Mouse (Mus musculus): ENCODE measurements around the gene Frmpd4. TPM values are rescaled to one million over a fixed set of nuclear protein-coding genes. Genes with fewer than 3 reads are reported as not detected.

Gene Frmpd4
- total RNA-seq, 2 experiments from 2014 or later: 42.3 to 47.8 TPM

DNA sequence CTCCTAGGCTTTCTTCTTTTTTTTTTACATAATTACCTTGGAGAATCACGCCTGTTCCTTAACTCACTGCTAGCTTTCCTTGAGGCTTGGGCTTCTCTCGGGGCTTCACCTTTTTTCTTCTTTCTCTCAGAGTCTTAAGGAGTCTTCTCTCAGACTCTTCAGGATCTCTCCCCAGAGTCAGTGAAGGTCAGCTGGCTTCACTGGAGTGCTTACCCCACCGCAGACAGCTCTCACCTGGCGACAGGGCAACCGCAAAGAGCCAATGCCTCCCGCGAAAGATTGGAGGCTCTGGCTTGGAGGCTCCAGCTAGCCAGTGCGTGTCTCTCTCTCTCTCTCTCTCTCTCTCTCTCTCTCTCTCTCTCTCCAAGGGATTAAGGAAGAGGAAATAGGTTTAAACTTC, 453.0 kb downstream of the Frmpd4 start:
- DNase-seq (ENCODE audit: extremely low spot score in 1 of 2, low spot score in 2 of 2): no peak
- intact Hi-C loops (cut with DNase I): loop anchor here (10.0 kb wide), 1 partner anchor 511 kb away; no protein-coding TSS in a partner anchor

DNA sequence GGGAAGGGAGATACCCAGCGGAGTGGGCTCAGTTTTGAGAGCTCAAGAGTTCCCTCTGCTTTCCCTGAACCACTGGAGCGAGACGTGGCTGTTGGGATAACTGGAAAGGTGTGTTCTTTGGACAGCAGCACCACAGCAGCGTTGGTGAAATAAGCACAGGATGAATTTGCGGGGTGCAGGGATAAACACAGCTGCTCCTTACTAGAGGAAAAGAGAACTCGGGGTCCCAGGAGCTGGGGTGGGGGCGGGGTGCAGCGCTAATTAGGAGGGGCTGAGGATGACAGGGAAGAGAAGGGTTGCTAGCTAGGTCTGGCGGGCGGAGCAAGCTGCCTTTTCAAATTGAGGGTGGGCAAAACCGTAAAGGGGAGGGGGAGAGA, 453.5 kb downstream of the Frmpd4 start:
- peak overlapping the region; percentile 58 for H3K4me3 ChIP-seq
- intact Hi-C loops (cut with DNase I): loop anchor here (10.0 kb wide), 1 partner anchor 511 kb away; no protein-coding TSS in a partner anchor
- DNase-seq (ENCODE audit: extremely low spot score in 1 of 2, low spot score in 2 of 2): peak in 1 of 2 experiments; percentile 7
- H3K27ac ChIP-seq: peak overlapping the region; percentile 90
- TF ChIP-seq CTCF (IDR thresholded peaks at IDR 0.05): no peak

More for the DNA sequence above, 453.0 kb downstream of the Frmpd4 start:
- Histone ChIP-seq H3K4me3 (peak overlapping the region; percentile 58), H3K27ac (peak overlapping the region; percentile 90)
- no peak for TF ChIP-seq CTCF (IDR thresholded peaks at IDR 0.05)

DNA sequence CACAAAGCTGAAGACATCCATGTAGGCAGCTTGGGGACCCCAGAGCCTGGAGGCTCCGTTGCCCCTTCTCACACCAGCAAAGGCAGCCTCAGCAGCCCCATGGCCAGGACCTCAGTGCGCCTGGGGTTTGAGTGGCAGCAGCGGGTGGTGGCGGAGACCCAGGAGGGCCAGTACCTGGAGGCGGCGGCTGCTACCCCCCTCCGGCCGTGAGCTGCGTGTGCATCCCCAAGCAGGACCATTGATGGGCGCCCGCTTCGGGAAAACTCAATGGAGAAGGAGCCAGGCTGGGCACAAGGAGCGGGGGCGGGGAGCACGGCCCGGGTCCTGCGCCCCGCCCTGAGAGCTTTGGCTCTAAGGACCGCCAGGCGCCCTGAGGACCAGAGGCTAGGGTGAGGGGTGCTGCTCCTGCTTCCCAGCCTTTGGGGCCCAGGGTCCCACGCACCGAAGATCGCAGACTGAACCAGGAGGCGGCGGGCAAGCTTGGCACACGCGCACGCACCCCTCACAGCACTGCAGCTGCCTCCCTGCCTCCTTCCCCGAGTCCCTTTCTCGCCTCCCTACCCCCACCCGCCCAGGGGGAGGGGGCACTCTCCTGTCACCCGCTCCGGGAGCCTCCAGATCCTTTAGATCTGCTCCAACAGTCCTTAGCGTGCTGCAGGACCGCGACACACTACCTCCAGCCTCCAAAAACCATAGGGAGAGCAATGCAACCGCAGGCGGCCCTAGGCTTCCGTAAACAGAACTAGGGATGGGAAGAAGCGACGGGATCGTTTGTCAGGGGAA, 454.0 kb downstream of the Frmpd4 start:
- H3K4me3 ChIP-seq: peak overlapping the region; percentile 58
- H3K27ac ChIP-seq: peak overlapping the region; percentile 90
- no peak; the same call in none of the 2 replicates for TF ChIP-seq CTCF (IDR thresholded peaks at IDR 0.05)
- peak; percentile 30 to 36 for DNase-seq (ENCODE audit: extremely low spot score in 1 of 2, low spot score in 2 of 2)
- intact Hi-C loops (cut with DNase I): loop anchor here (10.0 kb wide), 1 partner anchor 512 kb away; no protein-coding TSS in a partner anchor

DNA sequence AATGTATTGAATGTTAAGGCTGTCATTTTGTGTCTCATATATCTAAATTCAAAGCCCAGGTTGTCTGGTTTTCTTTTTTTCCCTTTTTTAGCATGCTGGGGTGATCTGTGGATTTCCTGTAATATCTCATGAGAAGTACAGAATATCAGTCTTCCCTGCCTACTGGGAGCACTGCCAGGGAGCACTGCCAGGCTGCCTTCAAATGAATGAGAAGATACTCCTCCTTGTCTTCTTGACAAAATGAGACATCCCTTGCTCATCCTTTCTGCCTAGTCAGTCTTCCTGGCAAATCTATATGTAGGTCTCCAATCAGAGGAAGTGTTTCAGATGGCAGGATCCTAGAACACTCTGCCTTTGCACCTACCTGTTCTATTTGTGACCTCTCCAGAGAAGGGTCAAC, 535.4 kb downstream of the Frmpd4 start:
- intact Hi-C loops (cut with DNase I): no loop called here
- TF ChIP-seq CTCF (IDR thresholded peaks at IDR 0.05): no peak
- Histone ChIP-seq H3K4me3 (no peak overlapping the region), H3K27ac (no peak overlapping the region)
- peak in 1 of 2 experiments; percentile 6 for DNase-seq (ENCODE audit: extremely low spot score in 1 of 2, low spot score in 2 of 2)

DNA sequence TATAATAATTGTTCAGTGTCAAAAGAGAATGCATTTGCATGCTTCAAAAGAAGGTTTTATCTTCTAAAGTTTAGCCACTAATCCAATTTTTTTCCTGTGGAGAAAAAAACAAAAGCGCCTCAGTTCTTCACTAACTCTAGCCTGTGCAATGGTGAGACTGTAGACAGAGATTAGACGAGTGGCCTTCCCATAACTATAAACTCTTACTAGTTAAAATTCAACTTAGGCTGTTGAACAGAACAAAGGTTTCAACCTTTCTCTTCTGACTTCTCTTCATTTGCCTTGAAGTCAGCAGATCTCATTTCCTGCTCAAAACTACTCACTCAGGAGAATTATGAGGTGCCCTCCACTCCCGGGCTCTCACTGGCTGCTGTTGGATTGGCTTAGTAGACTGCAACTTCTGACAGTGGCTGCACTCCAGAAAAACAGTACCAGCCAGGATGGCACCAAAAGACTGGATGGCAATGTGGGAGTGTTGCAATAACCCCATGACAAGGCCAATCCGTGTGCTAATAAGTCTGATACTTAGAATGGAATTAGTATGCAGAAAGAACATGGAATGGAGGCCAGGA, 556.4 kb downstream of the Frmpd4 start:
- TF ChIP-seq CTCF (IDR thresholded peaks at IDR 0.05): no peak
- intact Hi-C loops (cut with DNase I): no loop called here
- Histone ChIP-seq H3K27ac (no peak overlapping the region), H3K4me3 (no peak overlapping the region)
- DNase-seq (ENCODE audit: extremely low spot score in 1 of 2, low spot score in 2 of 2): no peak

DNA sequence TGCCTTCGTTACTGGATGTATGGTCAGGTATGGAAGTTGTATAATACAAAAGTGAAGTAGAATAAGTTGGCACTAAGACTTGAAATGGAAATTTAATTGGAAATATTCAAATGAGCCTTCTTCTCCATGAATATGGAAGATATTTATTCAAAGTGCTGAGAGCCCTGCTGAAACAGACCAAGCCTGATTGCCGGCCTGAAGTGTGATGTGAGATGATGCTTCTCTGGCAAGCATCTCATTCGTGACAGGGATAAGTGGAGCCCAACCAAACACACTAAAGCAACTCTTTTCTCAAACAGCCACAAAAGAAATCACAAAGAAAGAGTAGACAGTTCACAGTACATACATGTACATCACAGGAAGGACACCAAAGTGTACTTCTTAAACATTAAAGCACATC, 559.2 kb downstream of the Frmpd4 start:
- Histone ChIP-seq H3K4me3 (no peak overlapping the region), H3K27ac (no peak overlapping the region)
- intact Hi-C loops (cut with DNase I): no loop called here
- TF ChIP-seq CTCF (IDR thresholded peaks at IDR 0.05): no peak
- DNase-seq (ENCODE audit: extremely low spot score in 1 of 2, low spot score in 2 of 2): no peak

DNA sequence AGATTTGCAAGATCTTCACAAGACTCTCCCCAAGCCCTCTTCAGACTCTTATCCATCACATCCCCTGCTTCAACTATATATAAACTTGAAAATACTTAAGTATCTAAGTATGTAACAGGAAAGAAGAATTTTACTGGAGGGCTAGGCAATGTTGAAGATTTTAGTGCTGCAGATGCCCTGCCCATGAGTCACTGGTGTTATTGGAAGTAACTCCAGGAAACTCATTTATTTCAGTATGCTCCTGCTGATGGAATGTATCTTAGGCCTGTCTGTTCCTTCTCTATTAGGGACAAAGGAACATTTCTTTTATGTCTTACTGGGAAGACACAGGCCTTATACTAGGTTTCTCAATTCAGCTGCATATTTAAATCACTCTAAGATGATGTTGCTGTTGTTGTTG, 592.2 kb downstream of the Frmpd4 start:
- no peak for DNase-seq (ENCODE audit: extremely low spot score in 1 of 2, low spot score in 2 of 2)
- intact Hi-C loops (cut with DNase I): no loop called here
- TF ChIP-seq CTCF (IDR thresholded peaks at IDR 0.05): no peak
- Histone ChIP-seq H3K27ac (no peak overlapping the region), H3K4me3 (no peak overlapping the region)

DNA sequence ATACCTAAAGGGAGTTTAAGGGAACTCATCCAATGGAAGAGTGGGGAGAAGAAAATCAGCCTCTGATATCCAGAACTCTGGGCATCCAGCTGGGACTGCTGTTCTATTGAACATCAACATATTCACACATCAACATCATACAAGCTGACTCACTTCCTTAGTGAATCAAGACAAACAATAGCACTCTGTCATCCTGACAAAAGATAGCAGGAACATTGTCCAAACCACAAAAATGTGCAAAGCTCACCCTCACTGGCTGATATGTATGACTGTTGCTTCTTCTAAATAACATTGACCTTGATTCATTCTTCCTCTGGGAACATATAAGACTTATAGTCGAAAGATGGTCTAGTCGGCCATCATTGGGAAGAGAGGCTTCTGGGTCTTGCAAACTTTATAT, 625.8 kb downstream of the Frmpd4 start:
- DNase-seq (ENCODE audit: extremely low spot score in 1 of 2, low spot score in 2 of 2): no peak
- H3K27ac ChIP-seq: no peak overlapping the region
- no peak overlapping the region for H3K4me3 ChIP-seq
- TF ChIP-seq CTCF (IDR thresholded peaks at IDR 0.05): no peak
- intact Hi-C loops (cut with DNase I): no loop called here

DNA sequence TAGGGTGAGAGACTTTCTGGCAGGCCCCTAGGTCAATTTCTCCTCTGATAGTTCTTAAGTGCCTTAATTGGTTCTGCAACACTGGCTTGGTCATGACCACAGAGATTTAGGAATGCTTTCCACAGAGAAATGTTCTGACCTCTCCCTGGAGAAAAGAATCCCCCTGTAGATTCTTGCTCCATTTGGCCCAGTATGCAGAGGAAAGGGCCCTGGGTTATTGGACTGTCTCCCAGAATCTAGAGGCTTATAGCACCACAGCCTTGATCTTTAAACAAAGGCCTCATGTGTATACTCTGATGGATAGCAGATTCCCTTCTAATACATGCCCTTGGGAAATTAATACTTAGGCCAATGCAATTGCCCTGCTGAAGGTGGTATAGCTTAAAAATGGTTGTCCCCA, 667.5 kb downstream of the Frmpd4 start:
- intact Hi-C loops (cut with DNase I): no loop called here
- no peak for DNase-seq (ENCODE audit: extremely low spot score in 1 of 2, low spot score in 2 of 2)
- Histone ChIP-seq H3K4me3 (no peak overlapping the region), H3K27ac (no peak overlapping the region)
- no peak for TF ChIP-seq CTCF (IDR thresholded peaks at IDR 0.05)

DNA sequence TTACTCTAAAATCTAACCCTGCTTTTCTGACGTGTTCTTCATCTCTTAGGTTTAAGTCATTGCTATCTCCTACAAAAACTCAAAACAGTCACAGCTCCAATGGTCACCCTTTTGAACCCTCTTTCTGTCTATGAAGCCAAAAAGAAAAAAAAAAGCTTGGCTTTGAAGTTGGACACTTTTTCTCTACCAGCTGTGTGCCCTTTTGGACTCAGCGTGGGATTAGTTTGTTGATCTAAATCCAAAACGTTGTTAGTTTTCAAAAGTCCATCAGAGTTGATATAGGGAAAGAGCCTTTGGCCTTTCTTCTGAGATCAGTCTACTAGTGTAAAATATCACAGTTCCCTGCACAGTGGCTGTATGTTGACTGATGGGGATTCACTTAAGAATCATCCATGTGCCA, 676.0 kb downstream of the Frmpd4 start:
- Histone ChIP-seq H3K4me3 (no peak overlapping the region), H3K27ac (no peak overlapping the region)
- intact Hi-C loops (cut with DNase I): no loop called here
- DNase-seq (ENCODE audit: extremely low spot score in 1 of 2, low spot score in 2 of 2): no peak
- no peak for TF ChIP-seq CTCF (IDR thresholded peaks at IDR 0.05)

DNA sequence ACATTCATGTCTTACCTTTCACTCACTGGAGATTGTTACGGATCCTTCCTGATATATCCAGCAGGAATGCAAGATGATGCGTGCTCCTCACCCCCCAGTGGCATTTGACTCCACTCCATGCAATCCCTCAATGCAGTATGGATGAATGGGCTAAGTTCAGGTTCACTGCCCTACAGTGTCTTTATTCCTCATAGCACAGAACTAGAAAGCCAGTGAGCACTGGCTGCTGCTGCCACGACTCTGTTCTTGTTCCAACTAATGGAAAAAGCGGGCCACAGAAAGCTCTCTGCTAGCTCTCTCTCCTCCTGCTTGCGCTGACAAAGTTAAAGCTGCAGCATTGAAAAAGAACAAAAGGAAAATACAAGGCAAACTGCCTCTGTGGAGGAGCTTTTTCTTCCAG, 722.2 kb downstream of the Frmpd4 start:
- no peak for DNase-seq (ENCODE audit: extremely low spot score in 1 of 2, low spot score in 2 of 2)
- Histone ChIP-seq H3K4me3 (no peak overlapping the region), H3K27ac (no peak overlapping the region)
- intact Hi-C loops (cut with DNase I): no loop called here
- TF ChIP-seq CTCF (IDR thresholded peaks at IDR 0.05): no peak

DNA sequence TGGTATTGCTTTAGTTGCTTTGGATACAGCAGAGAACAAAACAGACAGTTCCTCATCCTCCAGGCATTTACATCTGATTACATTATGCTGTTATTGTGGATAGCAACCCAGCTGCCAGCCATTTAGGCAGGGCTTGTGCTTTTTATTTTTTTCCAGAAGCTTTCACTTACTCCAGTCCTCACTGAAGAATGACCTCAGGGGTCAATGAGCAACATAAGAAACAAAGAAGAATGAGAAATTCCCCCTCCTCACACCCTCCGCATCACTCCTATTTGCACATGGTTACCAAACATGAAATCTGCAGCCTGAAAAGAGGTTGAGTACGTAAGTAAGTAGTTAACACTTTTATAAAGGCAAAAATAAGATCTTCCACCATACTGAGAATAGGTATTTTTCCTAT, 744.5 kb downstream of the Frmpd4 start:
- Histone ChIP-seq H3K4me3 (no peak overlapping the region), H3K27ac (no peak overlapping the region)
- no peak for TF ChIP-seq CTCF (IDR thresholded peaks at IDR 0.05)
- intact Hi-C loops (cut with DNase I): no loop called here
- DNase-seq (ENCODE audit: extremely low spot score in 1 of 2, low spot score in 2 of 2): no peak

Data from left cerebral cortex, adult 2 months (tissue).